Mouse (Mus musculus): ENCODE data around the gene Pigf.

Gene Pigf

GRCm38 (mm10) chr17:86966040-86966439 is 59.2 kb downstream of the Pigf start:
- DNase-seq: no peak

GRCm38 (mm10) chr17:86965121-86965520 is 60.1 kb downstream of the Pigf start:
- DNase-seq: no peak

GRCm38 (mm10) chr17:86964502-86964901 is 60.7 kb downstream of the Pigf start:
- DNase-seq: peak; percentile 40

- DNase-seq: no peak
Measured at GRCm38 (mm10) chr17:86964041-86964440, 61.2 kb downstream of the Pigf start.

GRCm38 (mm10) chr17:86963586-86963902 is 61.7 kb downstream of the Pigf start:
- no peak for DNase-seq

GRCm38 (mm10) chr17:86962894-86963585 is 62.2 kb downstream of the Pigf start, which contains the start of gene Rhoq:
TSS of gene Rhoq (plus strand) at chr17:86963082.
- peak; percentile 65 for DNase-seq

- peak; percentile 73 for DNase-seq
Measured at GRCm38 (mm10) chr17:86962297-86962893, 62.8 kb downstream of the Pigf start.

GRCm38 (mm10) chr17:86961301-86961841 is 63.8 kb downstream of the Pigf start:
- no peak for DNase-seq

- no peak for DNase-seq
Measured at GRCm38 (mm10) chr17:86957968-86958367, 67.2 kb downstream of the Pigf start.

- no peak for DNase-seq
Measured at GRCm38 (mm10) chr17:86957239-86957638, 68.0 kb downstream of the Pigf start.

GRCm38 (mm10) chr17:86948801-86949200 is 76.4 kb downstream of the Pigf start:
- no peak for DNase-seq

GRCm38 (mm10) chr17:86947840-86948796 is 77.1 kb downstream of the Pigf start, which contains the start of gene Atp6v1e2:
TSS of gene Atp6v1e2 (minus strand) at chr17:86947897.
- DNase-seq: no peak
